Mouse (Mus musculus): ENCODE data around the gene Galnt7.

The Galnt7 gene

DNA sequence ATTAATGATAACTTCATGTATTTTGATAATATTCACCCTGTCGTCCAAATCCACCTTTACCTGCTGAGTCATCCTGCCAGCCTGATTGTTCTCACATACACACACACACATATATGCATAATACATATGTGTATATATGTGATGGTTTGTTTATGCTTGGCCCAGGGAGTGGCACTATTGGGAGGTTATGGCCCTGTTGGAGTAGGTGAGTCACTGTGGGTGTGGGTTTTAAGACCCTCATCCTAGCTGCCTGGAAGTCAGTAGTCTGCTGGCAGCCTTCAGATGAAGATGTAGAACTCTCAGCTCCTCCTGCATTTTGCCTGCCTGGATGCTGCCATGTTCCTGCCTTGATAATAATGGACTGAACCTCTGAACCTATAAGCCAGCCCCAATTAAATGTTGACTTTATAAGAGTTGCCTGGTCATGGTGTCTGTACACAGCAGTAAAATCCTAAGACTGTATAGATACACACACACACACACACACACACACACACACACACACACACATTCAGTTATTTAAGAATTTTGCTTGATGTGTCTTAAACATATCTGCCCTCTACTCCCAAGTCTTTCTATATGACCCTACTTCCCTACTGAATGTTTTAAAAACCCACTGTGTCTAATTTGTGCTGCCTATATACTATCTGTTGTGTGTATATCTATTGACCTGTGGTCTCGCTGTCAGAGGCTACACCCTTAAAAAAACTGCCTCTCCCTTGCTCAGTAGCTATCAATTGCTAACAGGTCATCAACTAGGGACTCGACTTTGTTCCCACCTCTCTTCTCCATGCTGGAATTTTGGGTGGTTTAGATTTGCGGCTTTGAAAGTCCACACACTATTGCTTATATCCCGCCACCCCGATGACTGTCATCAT is 23.8 kb downstream of the Galnt7 start:
- DNase-seq (ENCODE audit: low spot score in 2 of 2), result no peak

GRCm38 (mm10) chr8:57627946-57628786 is 24.7 kb downstream of the Galnt7 start:
- DNase-seq (ENCODE audit: low spot score in 2 of 2), result no peak

- no peak for DNase-seq (ENCODE audit: low spot score in 2 of 2)
Measured at GRCm38 (mm10) chr8:57623955-57624354, 28.9 kb downstream of the Galnt7 start.

GRCm38 (mm10) chr8:57623051-57623450 is 29.8 kb downstream of the Galnt7 start:
- DNase-seq (ENCODE audit: low spot score in 2 of 2), result no peak

- DNase-seq (ENCODE audit: low spot score in 2 of 2), result no peak
Measured at GRCm38 (mm10) chr8:57616965-57617364, 35.9 kb downstream of the Galnt7 start.

- peak in 1 of 2 experiments; percentile 42 for DNase-seq (ENCODE audit: low spot score in 2 of 2)
Measured at GRCm38 (mm10) chr8:57615016-57615657, 37.7 kb downstream of the Galnt7 start.

GRCm38 (mm10) chr8:57611419-57611977 is 41.3 kb downstream of the Galnt7 start:
- DNase-seq (ENCODE audit: low spot score in 2 of 2), result no peak

GRCm38 (mm10) chr8:57610706-57611418 is 42.0 kb downstream of the Galnt7 start:
- peak in 1 of 2 experiments; percentile 13 for DNase-seq (ENCODE audit: low spot score in 2 of 2)

- no peak for DNase-seq (ENCODE audit: low spot score in 2 of 2)
Measured at GRCm38 (mm10) chr8:57602511-57602910, 50.3 kb downstream of the Galnt7 start.

GRCm38 (mm10) chr8:57601987-57602418 is 50.8 kb downstream of the Galnt7 start:
- no peak for DNase-seq (ENCODE audit: low spot score in 2 of 2)

- no peak for DNase-seq (ENCODE audit: low spot score in 2 of 2)
Measured at GRCm38 (mm10) chr8:57599813-57600555, 52.8 kb downstream of the Galnt7 start.

GRCm38 (mm10) chr8:57595853-57596252 is 57.0 kb downstream of the Galnt7 start:
- no peak for DNase-seq (ENCODE audit: low spot score in 2 of 2)

- no peak for DNase-seq (ENCODE audit: low spot score in 2 of 2)
Measured at GRCm38 (mm10) chr8:57594175-57594885, 58.5 kb downstream of the Galnt7 start.

GRCm38 (mm10) chr8:57592604-57593003 is 60.2 kb downstream of the Galnt7 start:
- no peak for DNase-seq (ENCODE audit: low spot score in 2 of 2)

DNA sequence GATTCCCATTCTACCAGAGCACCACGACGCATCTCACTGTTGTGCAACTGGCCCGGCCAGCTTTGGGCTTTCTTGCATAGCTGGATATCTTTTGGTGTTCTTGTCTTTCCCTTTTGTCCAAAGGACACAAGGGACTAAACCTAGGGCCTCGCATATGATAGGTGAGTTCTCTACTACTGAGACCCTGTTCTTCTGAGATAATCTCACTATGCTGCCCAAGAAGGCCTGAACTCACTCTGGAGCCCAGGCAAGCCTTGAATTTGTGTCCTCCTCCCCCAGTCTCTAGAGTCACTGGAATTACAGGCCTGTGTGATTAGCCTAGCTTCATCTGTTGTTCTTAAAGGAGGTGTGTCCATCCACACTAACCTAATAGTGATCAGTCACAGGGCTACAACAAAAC is 61.2 kb downstream of the Galnt7 start:
- DNase-seq (ENCODE audit: low spot score in 2 of 2), result no peak

DNA sequence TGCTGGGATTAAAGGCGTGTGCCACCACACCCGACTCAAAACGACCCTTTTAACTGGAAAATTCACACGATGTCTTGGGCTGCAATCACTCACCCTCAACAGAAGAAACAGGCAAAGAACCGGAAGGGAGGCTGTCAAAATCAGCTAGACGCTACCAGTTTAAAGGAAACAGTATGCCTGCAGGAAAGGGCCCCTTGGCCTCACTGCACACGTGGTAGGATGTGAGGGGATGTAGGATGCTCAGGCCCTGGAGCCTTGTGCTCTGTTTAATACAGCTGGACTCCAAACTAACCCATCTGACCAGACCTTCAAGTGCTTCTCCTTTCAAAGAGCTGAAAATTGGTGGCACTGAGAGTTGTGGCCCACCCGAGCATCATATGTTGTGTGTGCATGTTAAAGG is 62.8 kb downstream of the Galnt7 start:
- DNase-seq (ENCODE audit: low spot score in 2 of 2), result no peak

DNA sequence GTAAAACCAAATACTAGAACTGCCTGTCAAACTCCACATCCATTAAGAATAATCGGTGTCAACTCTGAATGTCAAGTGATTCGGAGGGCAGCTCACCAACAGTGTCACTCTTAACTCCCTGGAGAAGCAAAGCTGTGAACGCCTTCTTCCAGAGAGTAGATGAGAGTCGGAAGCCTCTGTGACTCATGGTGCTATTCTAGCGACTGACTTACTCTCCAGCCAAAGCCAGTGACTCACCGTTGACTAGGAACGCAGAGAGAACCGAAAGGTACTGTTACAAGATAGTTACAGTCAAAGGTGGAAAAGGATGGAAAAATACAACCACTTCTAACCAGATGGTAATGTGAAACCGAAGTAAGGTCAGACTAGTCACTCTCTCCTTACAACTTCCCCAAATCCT is 63.7 kb downstream of the Galnt7 start:
- no peak for DNase-seq (ENCODE audit: low spot score in 2 of 2)

GRCm38 (mm10) chr8:57588604-57589003 is 64.2 kb downstream of the Galnt7 start:
- DNase-seq (ENCODE audit: low spot score in 2 of 2), result no peak

- DNase-seq (ENCODE audit: low spot score in 2 of 2), result no peak
Measured at GRCm38 (mm10) chr8:57586667-57587066, 66.2 kb downstream of the Galnt7 start.

DNA sequence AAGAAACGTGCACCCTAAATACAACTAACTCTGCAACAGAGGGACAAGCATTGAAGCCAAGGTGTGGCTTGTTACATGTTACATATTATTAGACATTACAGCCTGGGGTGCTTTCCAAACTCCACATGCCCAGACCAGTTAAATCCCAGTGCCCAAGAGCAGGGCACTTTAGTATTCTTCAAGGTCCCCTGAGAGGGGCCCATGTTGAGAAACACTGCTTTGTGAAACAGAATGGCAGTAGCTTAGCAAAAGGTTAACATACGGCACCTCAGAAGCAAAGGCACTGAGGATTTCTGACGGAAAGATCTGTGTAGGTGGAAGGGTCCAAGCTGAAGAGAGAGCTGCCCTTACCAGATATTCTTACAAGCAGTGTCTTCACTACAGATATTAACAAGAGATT is 67.0 kb downstream of the Galnt7 start:
- no peak for DNase-seq (ENCODE audit: low spot score in 2 of 2)

Data from urinary bladder, postnatal 36 days (tissue).